In genomic region chr10:110024897-110025296, GRCm38 (mm10) we compare ENCODE assay signal across 3 mouse cellular contexts.
DNase-seq lines count a peak whose midpoint lies in the region.

No protein-coding gene starts in this region.

- DNase-seq in ES-CJ7 (ENCODE audit: low read depth, low spot score), result peak; percentile 61
- peak; percentile 83 for DNase-seq in R1 (ENCODE audit: low read depth, low spot score)
- DNase-seq in ZHBTc4 (ENCODE audit: low read depth, low spot score), result peak; percentile 66
